8 mouse cellular contexts compared by ENCODE assay signal in the genomic region with DNA sequence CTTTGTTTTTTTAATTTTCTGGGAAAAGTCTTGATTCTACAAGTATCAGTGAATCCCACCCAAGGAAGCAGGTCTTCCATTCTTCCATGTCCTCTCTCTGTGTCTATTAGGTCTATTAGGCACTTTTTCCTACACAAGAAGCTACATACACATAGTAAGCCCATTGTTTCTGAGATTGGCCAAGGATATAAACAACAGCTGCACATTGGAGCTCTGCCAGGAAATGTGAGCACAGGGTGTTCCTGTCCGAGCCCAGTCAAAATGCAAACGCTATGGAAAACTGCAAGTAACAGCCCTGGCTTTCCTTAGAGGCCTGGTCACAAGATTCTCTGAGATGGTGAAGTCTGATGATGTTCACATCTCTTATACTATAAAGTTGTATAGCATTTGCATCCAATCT. TPM values are rescaled to one million over a fixed set of nuclear protein-coding genes. Genes with fewer than 3 reads are reported as not detected.
DNase-seq lines count a peak whose midpoint lies in the region; ATAC-seq and TF ChIP-seq lines count a peak whose summit lies in the region.

No protein-coding gene starts in this region.

- intact Hi-C loops in heart, postnatal 36 days (cut with DNase I) = no loop called here

- H3K27ac ChIP-seq in hindbrain, postnatal 0 days = no peak overlapping the region
- H3K27ac ChIP-seq in hindbrain, embryonic 13.5 days = no peak overlapping the region
- 0 out of 2 replicates have a peak overlapping the region, but pooled peaks have one; percentile 2 for H3K27ac ChIP-seq in embryonic facial prominence, embryonic 14.5 days (replicated peaks; ENCODE audit: low read depth, low read length)
- no peak overlapping the region for H3K27ac ChIP-seq in hindbrain, embryonic 16.5 days (ENCODE audit: low read depth, low read length)

- H3K4me2 ChIP-seq in hindbrain, postnatal 0 days (ENCODE audit: low read depth, low read length) = no peak overlapping the region
- H3K4me2 ChIP-seq in hindbrain, embryonic 13.5 days = no peak overlapping the region
- no peak overlapping the region for H3K4me2 ChIP-seq in embryonic facial prominence, embryonic 14.5 days (ENCODE audit: low read depth, low read length)
- H3K4me2 ChIP-seq in hindbrain, embryonic 16.5 days (ENCODE audit: low read length) = no peak overlapping the region

- H3K4me1 ChIP-seq in hindbrain, postnatal 0 days (ENCODE audit: insufficient read depth, low read length) = 0 out of 2 replicates have a peak, but pooled peaks cover 5% of the 10 kb centered on the region
- peaks cover 4% of the 10 kb centered on the region; the same call in 1 of the 2 replicates for H3K4me1 ChIP-seq in hindbrain, embryonic 13.5 days (replicated peaks)
- peaks cover 6% of the 10 kb centered on the region; the same call in 1 of the 2 replicates for H3K4me1 ChIP-seq in embryonic facial prominence, embryonic 14.5 days (ENCODE audit: control insufficient read depth, insufficient read depth, low read length)
- H3K4me1 ChIP-seq in lung, adult 2 months (ENCODE audit: control insufficient read depth, insufficient read depth, low read length) = no peaks in the 10 kb centered on the region
- no peaks in the 10 kb centered on the region for H3K4me1 ChIP-seq in hindbrain, embryonic 16.5 days (ENCODE audit: control insufficient read depth, insufficient read depth, low read depth, low read length)

- no peak for TF ChIP-seq CTCF in hindbrain, postnatal 0 days (IDR thresholded peaks at IDR 0.05; ENCODE audit: low read depth)
- no peak for TF ChIP-seq CTCF in lung, adult 2 months (IDR thresholded peaks at IDR 0.05; ENCODE audit: insufficient read depth, low read length)

- H3K27me3 ChIP-seq in hindbrain, postnatal 0 days (ENCODE audit: insufficient read depth, low read length) = no peaks in the 10 kb centered on the region
- no peaks in the 10 kb centered on the region for H3K27me3 ChIP-seq in hindbrain, embryonic 13.5 days
- no peaks in the 10 kb centered on the region for H3K27me3 ChIP-seq in embryonic facial prominence, embryonic 14.5 days (replicated peaks; ENCODE audit: control insufficient read depth, insufficient read depth, low read length)
- no peaks in the 10 kb centered on the region for H3K27me3 ChIP-seq in hindbrain, embryonic 16.5 days (replicated peaks; ENCODE audit: control insufficient read depth, insufficient read depth, low read length)

- TF ChIP-seq POLR2A in lung, adult 2 months (IDR thresholded peaks at IDR 0.05; ENCODE audit: borderline replicate concordance, extremely low read depth, low read depth, low read length) = no peak

- H3K36me3 ChIP-seq in hindbrain, postnatal 0 days (ENCODE audit: insufficient read depth, low read length) = no peaks in the 10 kb centered on the region
- H3K36me3 ChIP-seq in hindbrain, embryonic 13.5 days = no peaks in the 10 kb centered on the region
- no peaks in the 10 kb centered on the region for H3K36me3 ChIP-seq in embryonic facial prominence, embryonic 14.5 days (ENCODE audit: control insufficient read depth, insufficient read depth, low read length)
- no peaks in the 10 kb centered on the region for H3K36me3 ChIP-seq in hindbrain, embryonic 16.5 days (ENCODE audit: control insufficient read depth, insufficient read depth, low read length)

- no peak overlapping the region for H3K9ac ChIP-seq in hindbrain, postnatal 0 days (replicated peaks; ENCODE audit: low read length)
- no peak overlapping the region for H3K9ac ChIP-seq in hindbrain, embryonic 13.5 days
- H3K9ac ChIP-seq in embryonic facial prominence, embryonic 14.5 days (ENCODE audit: low read depth, low read length) = no peak overlapping the region
- no peak overlapping the region for H3K9ac ChIP-seq in hindbrain, embryonic 16.5 days (ENCODE audit: low read depth, low read length)

- peak; percentile 73 for DNase-seq in hindbrain, postnatal 0 days (ENCODE audit: low spot score)
- peak; percentile 88 for DNase-seq in embryonic facial prominence, embryonic 14.5 days (ENCODE audit: low spot score)
- peak; percentile 62 to 66 for DNase-seq in heart, postnatal 36 days
- peak; percentile 22 for DNase-seq in lung, adult 2 months
- no peak for DNase-seq in urinary bladder, postnatal 10 days (ENCODE audit: low spot score)

- no peak overlapping the region for H3K4me3 ChIP-seq in hindbrain, postnatal 0 days (ENCODE audit: low read length)
- H3K4me3 ChIP-seq in hindbrain, embryonic 13.5 days = no peak overlapping the region
- no peak overlapping the region for H3K4me3 ChIP-seq in embryonic facial prominence, embryonic 14.5 days (ENCODE audit: low read depth, low read length)
- no peak overlapping the region for H3K4me3 ChIP-seq in lung, adult 2 months (replicated peaks; ENCODE audit: extremely low read depth, low read depth, low read length)
- H3K4me3 ChIP-seq in hindbrain, embryonic 16.5 days (ENCODE audit: low read length) = no peak overlapping the region

- ATAC-seq in hindbrain, postnatal 0 days = no peak
- ATAC-seq in hindbrain, embryonic 13.5 days (ENCODE audit: low FRiP score) = no peak
- ATAC-seq in embryonic facial prominence, embryonic 14.5 days (ENCODE audit: low read depth) = peak; percentile 79
- ATAC-seq in megakaryocyte-erythroid progenitor cell, adult 5-6 weeks (replicated peaks; ENCODE audit: low FRiP score, low TSS enrichment, poor library complexity, severe bottlenecking) = no peak
- ATAC-seq in hindbrain, embryonic 16.5 days = no peak

- WGBS in hindbrain, postnatal 0 days = 16% methylated on average over 2 of the region's 2 CpGs
- 38% methylated on average over 2 of the region's 2 CpGs for WGBS in hindbrain, embryonic 13.5 days
- 25% methylated on average over 2 of the region's 2 CpGs for WGBS in embryonic facial prominence, embryonic 14.5 days
- WGBS in lung, adult 2 months = 18% methylated on average over 2 of the region's 2 CpGs
- 31% methylated on average over 2 of the region's 2 CpGs for WGBS in hindbrain, embryonic 16.5 days

- no peaks in the 10 kb centered on the region for H3K9me3 ChIP-seq in hindbrain, postnatal 0 days (ENCODE audit: low read length)
- H3K9me3 ChIP-seq in hindbrain, embryonic 13.5 days = no peaks in the 10 kb centered on the region
- no peaks in the 10 kb centered on the region for H3K9me3 ChIP-seq in embryonic facial prominence, embryonic 14.5 days (ENCODE audit: control insufficient read depth, low read length)
- no peaks in the 10 kb centered on the region for H3K9me3 ChIP-seq in hindbrain, embryonic 16.5 days (ENCODE audit: control insufficient read depth, low read length)

RNA-seq across cellular contexts. Expression of gene Lbr, which starts 49.3 kb away (rescaled TPM):
- total RNA-seq in hindbrain, postnatal 0 days (2014; rRNA removed) = 39.8 and 51.3 TPM in 2 replicates
- polyA plus RNA-seq in hindbrain, postnatal 0 days (2015; fragmentation: Nextera tagmentation; extraction: Ambion mirVana) = 29.1 and 30.7 TPM in 2 replicates
- polyA plus RNA-seq in hindbrain, embryonic 13.5 days (2015; fragmentation: Nextera tagmentation; extraction: Ambion mirVana) = 37.2 and 38.3 TPM in 2 replicates
- 98.1 and 107 TPM in 2 replicates for polyA plus RNA-seq in embryonic facial prominence, embryonic 14.5 days (2014; fragmentation: Nextera tagmentation; extraction: Ambion mirVana)
- total RNA-seq in heart, postnatal 36 days (2021) = 10 to 100 TPM; 24.5 to 27.8 TPM
- polyA plus RNA-seq in lung, adult 2 months (2012; rRNA removed) = 24.3 and 30.0 TPM in 2 replicates
- total RNA-seq in megakaryocyte-erythroid progenitor cell, adult 5-6 weeks (2014; fragmentation: Nextera tagmentation) = 130 and 132 TPM in 2 replicates
- total RNA-seq in megakaryocyte-erythroid progenitor cell, adult 5-6 weeks (2017) = 140 and 171 TPM in 2 replicates
- polyA plus RNA-seq in hindbrain, embryonic 16.5 days (2015; fragmentation: Nextera tagmentation; extraction: Ambion mirVana) = 27.7 and 30.9 TPM in 2 replicates
